Mouse (Mus musculus): ENCODE data around the gene Cyp4a31. TPM values are rescaled to one million over a fixed set of nuclear protein-coding genes. Genes with fewer than 3 reads are reported as not detected.
"Not testable (repeated sequence)": the region's sequence is repeated elsewhere in the genome, so short reads cannot be mapped to it uniquely, and the experiment has no call there.

Cyp4a31 gene
- not detected in 2 replicates for polyA plus RNA-seq (2015; fragmentation: Nextera tagmentation; extraction: Ambion mirVana)

DNA sequence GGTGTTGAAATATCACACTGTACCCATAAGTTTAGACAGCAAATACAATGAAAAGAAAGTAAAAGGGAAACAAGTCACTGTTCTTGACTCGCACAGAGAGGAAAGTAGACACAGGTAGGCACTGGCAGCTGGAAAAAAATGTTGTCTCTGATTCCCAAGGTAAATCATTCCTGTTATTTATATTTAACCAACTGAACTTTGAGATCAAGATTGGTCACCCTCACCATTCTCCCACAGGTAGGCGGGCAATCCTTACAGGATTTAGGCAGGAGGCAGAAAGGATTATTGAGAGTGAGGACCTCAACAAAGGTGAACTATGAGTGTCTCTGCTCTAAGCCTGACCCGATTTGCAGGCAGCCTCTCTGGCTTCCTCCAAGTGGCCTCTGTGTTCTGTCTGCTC is at the start of gene Cyp4a31:
TSS of gene Cyp4a31 (plus strand) at position 249 of the 400 bp plus-strand sequence.
- Histone ChIP-seq H3K36me3 (no peaks in the 10 kb centered on the region), H3K4me2 (no peak within 1 kb of the TSS), H3K9ac (no peak within 1 kb of the TSS), H3K4me1 (no peaks in the 10 kb centered on the region), H3K9me3 (no peaks in the 10 kb centered on the region), H3K4me3 (no peak within 1 kb of the TSS), H3K27me3 (no peaks in the 10 kb centered on the region), H3K27ac (no peak within 1 kb of the TSS)
- WGBS, result 76% methylated on average over 3 of the region's 3 CpGs
- no peak for ATAC-seq (ENCODE audit: borderline replicate concordance, extremely low read depth, low FRiP score, low TSS enrichment)

GRCm38 (mm10) chr4:115513964-115514363 is 49.5 kb upstream of the Cyp4a31 start:
- H3K9me3 ChIP-seq; H3K9ac ChIP-seq; ATAC-seq (ENCODE audit: borderline replicate concordance, extremely low read depth, low FRiP score, low TSS enrichment); H3K27me3 ChIP-seq; H3K4me1 ChIP-seq; H3K4me2 ChIP-seq; H3K4me3 ChIP-seq; H3K27ac ChIP-seq; H3K36me3 ChIP-seq: not testable (repeated sequence)

DNA sequence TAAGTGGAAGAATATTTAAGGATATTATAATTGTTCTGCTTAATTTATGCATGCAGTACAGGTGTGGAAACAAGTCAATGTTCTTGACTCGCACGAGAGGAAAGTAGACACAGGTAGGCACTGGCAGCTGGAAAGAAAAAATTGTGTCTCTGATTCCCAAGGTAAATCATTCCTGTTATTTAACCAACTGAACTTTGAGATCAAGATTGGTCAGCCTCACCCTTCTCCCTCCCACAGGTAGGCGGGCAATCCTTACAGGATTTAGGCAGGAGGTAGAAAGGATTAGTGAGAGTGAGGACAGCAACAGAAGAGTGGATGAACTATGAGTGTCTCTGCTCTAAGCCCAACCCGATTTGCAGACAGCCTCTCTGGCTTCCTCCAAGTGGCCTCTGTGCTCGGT is 45.4 kb upstream of the Cyp4a31 start, which contains the start of gene Cyp4a10:
TSS of gene Cyp4a10 (plus strand) at position 265 of the 400 bp plus-strand sequence.
- H3K4me2 ChIP-seq; H3K9me3 ChIP-seq; H3K9ac ChIP-seq; ATAC-seq (ENCODE audit: borderline replicate concordance, extremely low read depth, low FRiP score, low TSS enrichment); H3K36me3 ChIP-seq; H3K4me3 ChIP-seq; H3K27me3 ChIP-seq; H3K4me1 ChIP-seq; H3K27ac ChIP-seq: not testable (repeated sequence)
- WGBS, result 66% methylated on average over 5 of the region's 5 CpGs

DNA sequence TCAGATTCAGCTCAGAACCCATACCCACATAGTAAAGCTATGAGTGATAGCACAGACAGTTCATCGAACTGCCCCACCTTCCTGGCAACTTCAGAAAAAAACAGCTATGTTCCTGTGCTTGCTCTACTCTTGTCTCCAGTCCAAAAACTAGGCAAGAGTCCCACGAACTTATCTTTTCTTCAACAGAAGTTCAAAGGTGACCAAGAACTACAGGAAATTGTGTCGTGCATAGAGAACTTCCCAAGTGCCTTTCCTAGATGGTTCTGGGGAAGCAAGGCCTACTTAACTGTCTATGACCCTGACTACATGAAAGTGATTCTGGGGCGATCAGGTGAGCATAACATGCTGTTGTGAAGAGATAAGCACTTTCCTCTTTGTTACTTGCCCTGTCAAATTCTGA is 44.0 kb upstream of the Cyp4a31 start:
- H3K27ac ChIP-seq, result no peak overlapping the region
- 60% methylated on average over 4 of the region's 4 CpGs for WGBS
- no peak for ATAC-seq (ENCODE audit: borderline replicate concordance, extremely low read depth, low FRiP score, low TSS enrichment)
- no peaks in the 10 kb centered on the region for H3K36me3 ChIP-seq
- no peaks in the 10 kb centered on the region for H3K4me1 ChIP-seq
- H3K9me3 ChIP-seq, result no peaks in the 10 kb centered on the region
- H3K4me3 ChIP-seq, result no peak overlapping the region
- no peaks in the 10 kb centered on the region for H3K27me3 ChIP-seq
- H3K9ac ChIP-seq, result no peak overlapping the region
- H3K4me2 ChIP-seq, result no peak overlapping the region

DNA sequence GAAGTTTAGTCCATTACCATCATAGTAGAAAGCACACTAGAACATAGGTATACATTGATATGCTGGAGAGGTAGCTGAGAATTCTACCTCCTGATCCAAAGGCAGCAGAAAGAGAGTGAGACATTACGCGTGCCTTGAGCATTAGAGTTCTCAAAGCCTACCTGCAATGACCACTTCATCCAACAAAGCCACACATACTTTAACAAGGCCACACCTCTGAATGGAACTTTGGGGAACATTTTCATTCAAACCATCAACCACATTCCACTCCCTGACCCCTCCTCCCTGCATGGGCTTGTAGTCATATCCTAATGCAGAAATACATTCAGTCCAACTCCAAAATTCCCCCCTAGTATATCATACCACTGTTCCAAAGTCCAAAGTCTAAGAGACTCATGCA is 41.7 kb upstream of the Cyp4a31 start:
- Histone ChIP-seq H3K27me3 (no peaks in the 10 kb centered on the region), H3K4me2 (no peak overlapping the region), H3K4me1 (no peaks in the 10 kb centered on the region), H3K9ac (no peak overlapping the region), H3K27ac (no peak overlapping the region), H3K4me3 (no peak overlapping the region), H3K36me3 (no peaks in the 10 kb centered on the region), H3K9me3 (no peaks in the 10 kb centered on the region)
- ATAC-seq (ENCODE audit: borderline replicate concordance, extremely low read depth, low FRiP score, low TSS enrichment), result no peak
- WGBS, result 93% methylated on average over 2 of the region's 2 CpGs

GRCm38 (mm10) chr4:115545101-115545500 is 18.3 kb upstream of the Cyp4a31 start:
- no peaks in the 10 kb centered on the region for H3K27me3 ChIP-seq
- H3K27ac ChIP-seq, result no peak overlapping the region
- no peaks in the 10 kb centered on the region for H3K4me1 ChIP-seq
- no peak overlapping the region for H3K4me2 ChIP-seq
- H3K9me3 ChIP-seq, result no peaks in the 10 kb centered on the region
- ATAC-seq (ENCODE audit: borderline replicate concordance, extremely low read depth, low FRiP score, low TSS enrichment), result no peak
- H3K9ac ChIP-seq, result no peak overlapping the region
- 32% methylated on average over 1 of the region's 1 CpGs for WGBS
- no peaks in the 10 kb centered on the region for H3K36me3 ChIP-seq
- H3K4me3 ChIP-seq, result no peak overlapping the region

GRCm38 (mm10) chr4:115546141-115546828 is 17.2 kb upstream of the Cyp4a31 start:
- no peak overlapping the region for H3K27ac ChIP-seq

DNA sequence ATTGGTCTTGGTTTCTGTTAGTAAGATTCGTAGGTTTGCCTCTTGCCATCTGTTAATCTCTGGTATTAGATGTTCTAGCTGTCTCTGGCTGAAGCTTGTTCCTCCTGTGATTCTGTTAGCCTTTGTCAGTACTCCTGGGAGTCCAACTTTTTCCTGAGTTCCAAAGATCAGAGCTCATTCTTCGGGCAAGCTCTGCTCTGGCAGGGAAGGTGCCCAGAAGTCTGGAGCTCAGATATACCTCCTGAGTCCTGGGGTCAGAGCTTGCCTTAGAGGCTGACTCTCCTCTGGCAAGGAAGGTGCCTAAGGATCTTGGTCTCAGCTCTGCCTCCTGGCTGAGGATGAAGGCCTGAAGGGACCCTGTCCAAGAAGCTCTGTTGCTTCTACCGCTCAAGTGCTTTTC is 10.7 kb upstream of the Cyp4a31 start:
- no peak overlapping the region for H3K4me3 ChIP-seq
- ATAC-seq (ENCODE audit: borderline replicate concordance, extremely low read depth, low FRiP score, low TSS enrichment), result no peak
- no peaks in the 10 kb centered on the region for H3K9me3 ChIP-seq
- 82% methylated on average over 3 of the region's 3 CpGs for WGBS
- H3K4me2 ChIP-seq, result no peak overlapping the region
- H3K36me3 ChIP-seq, result no peaks in the 10 kb centered on the region
- H3K27ac ChIP-seq, result no peak overlapping the region
- H3K9ac ChIP-seq, result no peak overlapping the region
- no peaks in the 10 kb centered on the region for H3K27me3 ChIP-seq
- H3K4me1 ChIP-seq, result no peaks in the 10 kb centered on the region

More at GRCm38 (mm10) chr4:115546141-115546828, 17.2 kb upstream of the Cyp4a31 start:
- no peaks in the 10 kb centered on the region for H3K36me3 ChIP-seq
- WGBS, result 47% methylated on average over 2 of the region's 2 CpGs
- no peaks in the 10 kb centered on the region for H3K9me3 ChIP-seq
- H3K4me3 ChIP-seq, result no peak overlapping the region
- no peaks in the 10 kb centered on the region for H3K27me3 ChIP-seq
- H3K4me2 ChIP-seq, result no peak overlapping the region
- peak; percentile 35; the same call in 1 of the 2 replicates for ATAC-seq (ENCODE audit: borderline replicate concordance, extremely low read depth, low FRiP score, low TSS enrichment)
- no peaks in the 10 kb centered on the region for H3K4me1 ChIP-seq
- H3K9ac ChIP-seq, result no peak overlapping the region

DNA sequence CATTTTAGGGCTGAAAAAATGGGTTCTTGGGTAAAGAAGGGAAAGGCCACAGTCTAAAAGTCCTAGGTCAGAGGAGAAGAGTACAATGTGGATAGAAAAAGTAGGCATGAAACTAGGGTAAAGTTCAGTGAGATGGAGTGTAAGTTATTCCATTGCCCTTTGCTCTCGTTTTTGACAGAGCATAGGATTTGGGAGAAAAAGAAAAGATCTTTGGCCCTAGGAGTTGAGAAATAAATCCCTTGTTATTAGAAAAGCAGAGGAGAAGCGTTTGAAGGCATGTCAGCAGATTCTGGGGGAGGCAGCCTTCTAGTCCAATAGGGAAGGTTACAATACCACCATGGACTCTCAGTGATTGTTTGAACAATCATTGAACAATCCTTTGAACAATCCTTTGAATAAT is 7.9 kb upstream of the Cyp4a31 start:
- WGBS, result 65% methylated on average over 2 of the region's 2 CpGs
- Histone ChIP-seq H3K4me1 (no peaks in the 10 kb centered on the region), H3K9me3 (no peaks in the 10 kb centered on the region), H3K27ac (no peak overlapping the region), H3K4me3 (no peak overlapping the region), H3K4me2 (no peak overlapping the region), H3K27me3 (no peaks in the 10 kb centered on the region), H3K9ac (no peak overlapping the region), H3K36me3 (no peaks in the 10 kb centered on the region)
- ATAC-seq (ENCODE audit: borderline replicate concordance, extremely low read depth, low FRiP score, low TSS enrichment), result no peak

DNA sequence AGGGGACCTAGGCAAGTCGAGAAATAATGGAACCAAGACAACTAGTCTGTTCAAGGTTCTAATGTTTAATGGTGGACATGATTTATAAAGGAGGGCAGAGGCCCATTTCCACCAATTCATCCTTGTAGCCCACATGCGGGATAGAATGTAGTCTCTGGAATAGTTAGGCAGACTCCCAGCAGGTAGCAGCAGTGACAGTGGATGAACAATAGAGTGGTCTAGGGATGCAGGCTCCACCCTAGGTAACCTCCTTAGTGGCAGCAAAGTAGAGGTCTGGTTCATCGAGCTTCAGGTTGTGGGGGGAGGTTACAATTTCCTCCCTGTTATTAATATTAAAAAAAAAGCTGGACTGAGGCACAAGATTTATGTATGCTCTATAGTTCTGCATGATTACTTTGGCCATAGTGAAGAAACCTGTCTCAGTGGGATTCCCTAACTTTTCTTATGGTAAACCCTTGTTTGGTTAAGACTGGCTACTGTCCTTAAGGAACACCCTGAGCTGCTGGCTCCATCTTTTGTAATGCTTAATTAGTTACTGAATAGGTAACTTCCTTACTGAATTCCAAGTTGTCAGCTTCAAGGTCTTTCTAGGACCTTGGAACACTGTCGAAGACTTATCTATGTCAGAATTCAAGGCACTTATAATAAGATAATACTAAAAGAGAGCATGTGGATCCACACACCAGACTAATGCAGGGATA is 5.4 kb upstream of the Cyp4a31 start:
- Histone ChIP-seq H3K4me2 (no peak overlapping the region), H3K27me3 (no peaks in the 10 kb centered on the region), H3K36me3 (no peaks in the 10 kb centered on the region), H3K27ac (no peak overlapping the region), H3K4me1 (no peaks in the 10 kb centered on the region), H3K9me3 (no peaks in the 10 kb centered on the region), H3K4me3 (no peak overlapping the region), H3K9ac (no peak overlapping the region)
- no peak for ATAC-seq (ENCODE audit: borderline replicate concordance, extremely low read depth, low FRiP score, low TSS enrichment)
- 63% methylated on average over 4 of the region's 4 CpGs for WGBS

DNA sequence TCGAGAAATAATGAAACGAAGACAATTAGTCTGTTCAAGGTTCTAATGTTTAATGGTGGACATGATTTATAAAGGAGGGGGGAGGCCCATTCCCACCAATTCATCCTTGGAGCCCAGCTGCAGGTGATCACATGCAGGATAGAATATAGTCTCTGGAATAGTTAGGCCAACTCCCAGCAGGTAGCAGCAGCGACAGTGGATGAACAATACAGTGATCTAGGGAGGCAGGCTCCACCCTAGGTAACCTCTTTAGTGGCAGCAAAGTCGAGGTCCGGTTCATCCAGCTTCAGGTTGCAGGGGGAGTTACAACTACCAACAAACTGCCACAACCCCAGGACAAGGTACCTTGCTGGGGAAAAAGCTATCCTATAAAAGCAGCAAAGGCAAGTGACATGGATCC is 2.2 kb upstream of the Cyp4a31 start:
- not testable (repeated sequence) for H3K4me2 ChIP-seq; H3K9ac ChIP-seq; ATAC-seq (ENCODE audit: borderline replicate concordance, extremely low read depth, low FRiP score, low TSS enrichment); H3K27me3 ChIP-seq; H3K4me1 ChIP-seq; H3K27ac ChIP-seq; H3K9me3 ChIP-seq; H3K4me3 ChIP-seq; H3K36me3 ChIP-seq
- 57% methylated on average over 5 of the region's 5 CpGs for WGBS

DNA sequence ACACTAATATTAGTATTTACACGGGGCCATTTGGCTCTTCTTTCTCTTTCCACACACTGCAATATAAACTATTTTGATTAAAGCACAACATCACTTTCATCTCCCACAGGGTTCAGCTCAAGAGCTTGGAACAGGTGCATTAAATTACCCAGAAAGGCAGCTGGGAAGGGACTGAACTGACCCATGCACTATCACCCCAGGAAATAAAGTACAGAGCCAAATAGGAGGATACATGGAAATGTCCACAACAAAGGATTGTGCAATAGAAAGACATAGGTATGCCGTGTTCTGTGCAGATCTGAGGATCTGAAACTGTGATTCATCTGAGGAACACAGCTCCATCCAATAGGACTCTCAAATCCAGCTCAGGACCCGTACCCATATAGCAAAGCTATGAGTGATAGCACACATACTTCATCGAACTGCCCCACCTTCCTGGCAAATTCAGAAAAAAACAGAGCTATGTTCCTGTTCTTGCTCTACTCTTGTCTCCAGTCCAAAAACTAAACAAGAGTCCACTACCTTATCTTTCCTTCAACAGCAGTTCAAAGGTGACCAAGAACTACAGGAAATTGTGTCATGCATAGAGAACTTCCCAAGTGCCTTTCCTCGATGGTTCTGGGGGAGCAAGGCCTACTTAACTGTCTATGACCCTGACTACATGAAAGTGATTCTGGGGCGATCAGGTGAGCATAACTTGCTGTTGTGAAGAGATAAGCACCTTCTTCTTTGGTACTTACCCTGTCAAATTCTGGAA is 1.2 kb downstream of the Cyp4a31 start:
- not testable (repeated sequence) for H3K4me1 ChIP-seq; H3K4me3 ChIP-seq; H3K4me2 ChIP-seq; H3K36me3 ChIP-seq; H3K9me3 ChIP-seq; H3K27me3 ChIP-seq; H3K27ac ChIP-seq; H3K9ac ChIP-seq; ATAC-seq (ENCODE audit: borderline replicate concordance, extremely low read depth, low FRiP score, low TSS enrichment)
- 70% methylated on average over 6 of the region's 6 CpGs for WGBS
